Mouse (Mus musculus): ENCODE measurements around the gene Ubqlnl.

GRCm38 (mm10) chr7:104175085-104175484, 24.7 kb upstream of the Ubqlnl start:
- TF ChIP-seq GATA1 (IDR thresholded peaks at IDR 0.05; ENCODE audit: low read length), result no peak
- TF ChIP-seq TAL1 (IDR thresholded peaks at IDR 0.05; ENCODE audit: low read length), result no peak
